Mouse (Mus musculus) kidney, adult 11 months (tissue): Measurements from ENCODE around the gene Dnah3.

Source experiments
- DNase-seq: peaks from one replicate; pipeline ENCODE4 v3.0.0; 2022

Dnah3 gene

DNA sequence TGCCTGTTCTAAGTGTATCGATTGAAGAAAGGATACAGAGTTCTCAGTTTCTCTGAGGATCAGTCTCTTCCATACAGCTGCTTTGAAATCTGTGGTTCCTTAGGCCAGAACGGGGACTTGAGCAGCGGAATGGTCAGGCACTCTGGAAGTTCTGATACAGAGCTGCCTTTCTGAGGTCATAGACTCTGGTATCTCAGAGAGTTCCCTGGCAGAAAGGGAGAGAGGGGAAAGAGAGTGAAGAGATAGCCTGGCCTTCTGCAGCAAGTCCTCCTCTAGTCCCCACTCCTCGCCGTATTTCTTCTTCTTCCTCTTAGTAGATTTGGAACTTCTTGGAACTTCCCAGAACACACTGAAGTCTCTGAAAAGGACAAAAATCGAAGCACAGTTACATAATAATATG is at the start of gene Dnah3:
Gene Dnah3, minus strand, starts transcription at position 101 of the 400 bp plus-strand sequence.
- no peak for DNase-seq

DNA sequence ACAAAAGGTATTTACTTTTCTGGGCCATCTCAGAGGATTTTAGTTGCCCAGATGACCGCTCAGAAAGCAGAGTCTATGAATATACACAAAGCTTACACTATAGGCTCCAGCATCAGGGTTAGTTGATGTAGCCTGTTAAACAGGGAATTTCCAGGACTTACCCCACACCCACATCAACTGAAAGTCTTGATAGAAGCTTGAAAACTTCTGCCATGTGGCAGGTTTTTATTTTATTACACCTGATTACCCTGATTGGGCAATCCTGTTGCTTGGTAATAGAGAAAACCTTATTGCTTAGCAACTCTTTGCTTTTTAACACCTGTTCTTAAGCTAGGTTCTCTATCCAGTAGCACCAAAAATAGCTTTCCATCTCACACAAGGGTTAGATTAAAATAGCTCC is 47.7 kb upstream of the Dnah3 start:
- no peak for DNase-seq

- DNase-seq = no peak
Measured at GRCm38 (mm10) chr7:120128951-120129350, 33.9 kb upstream of the Dnah3 start.

DNA sequence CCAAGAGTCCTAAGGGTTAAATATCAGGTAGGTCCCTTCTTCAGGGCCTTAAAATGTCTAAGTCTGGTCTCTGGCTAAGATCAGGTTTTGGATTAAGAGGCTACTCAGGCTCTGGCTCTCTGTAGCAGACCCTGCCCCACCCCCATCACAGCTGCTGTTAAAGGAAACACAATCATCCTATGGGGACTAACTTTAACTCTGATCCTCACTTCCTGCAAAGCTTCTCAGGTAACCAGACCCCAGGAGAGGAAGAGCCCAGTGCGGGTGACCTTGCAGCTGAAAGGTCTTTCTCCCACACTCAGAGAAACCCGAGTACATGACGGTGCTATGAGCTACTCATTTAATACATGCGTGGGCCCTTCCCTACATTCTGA is 32.6 kb upstream of the Dnah3 start:
- DNase-seq = no peak

DNA sequence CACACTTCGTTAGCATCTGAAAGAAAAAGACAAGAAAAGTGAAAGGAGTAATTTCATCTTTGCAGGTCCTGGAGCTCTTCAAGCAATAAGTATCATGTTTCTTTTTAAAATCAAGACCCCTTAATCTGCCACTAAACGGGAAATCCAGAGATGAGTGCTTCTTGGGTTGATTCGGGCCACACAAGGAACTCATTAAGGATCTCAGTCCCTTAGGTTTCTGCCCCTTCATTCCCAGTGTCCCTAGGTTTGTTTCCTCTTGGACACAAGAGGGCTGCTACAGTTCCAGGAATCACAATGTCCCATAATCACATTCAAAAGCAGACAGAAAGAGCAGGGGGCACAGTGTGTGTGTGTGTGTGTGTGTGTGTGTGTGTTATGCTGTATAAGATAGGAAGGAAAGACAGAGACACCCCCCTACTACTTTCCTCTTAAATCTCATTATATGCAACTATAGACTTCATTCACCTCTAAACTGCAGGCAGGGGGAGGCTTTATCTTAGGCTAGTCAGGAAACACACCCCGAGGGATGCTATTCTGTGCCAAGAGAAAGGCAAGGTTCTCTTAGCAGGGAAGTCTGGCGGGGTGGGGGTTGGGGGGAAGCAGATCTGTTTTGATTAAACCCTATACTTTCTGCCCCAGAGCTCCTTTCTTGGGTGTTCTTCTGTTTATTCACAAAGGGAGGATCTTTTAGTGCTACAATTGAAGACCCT is 32.1 kb upstream of the Dnah3 start:
- no peak for DNase-seq

GRCm38 (mm10) chr7:120124844-120125243 is 29.8 kb upstream of the Dnah3 start:
- DNase-seq = peak; percentile 59

- no peak for DNase-seq
Measured at GRCm38 (mm10) chr7:120123776-120124175, 28.7 kb upstream of the Dnah3 start.

- DNase-seq = no peak
Measured at GRCm38 (mm10) chr7:120117529-120117928, 22.4 kb upstream of the Dnah3 start.

- DNase-seq = no peak
Measured at GRCm38 (mm10) chr7:120116976-120117375, 21.9 kb upstream of the Dnah3 start.

GRCm38 (mm10) chr7:120109676-120110075 is 14.6 kb upstream of the Dnah3 start:
- no peak for DNase-seq

DNA sequence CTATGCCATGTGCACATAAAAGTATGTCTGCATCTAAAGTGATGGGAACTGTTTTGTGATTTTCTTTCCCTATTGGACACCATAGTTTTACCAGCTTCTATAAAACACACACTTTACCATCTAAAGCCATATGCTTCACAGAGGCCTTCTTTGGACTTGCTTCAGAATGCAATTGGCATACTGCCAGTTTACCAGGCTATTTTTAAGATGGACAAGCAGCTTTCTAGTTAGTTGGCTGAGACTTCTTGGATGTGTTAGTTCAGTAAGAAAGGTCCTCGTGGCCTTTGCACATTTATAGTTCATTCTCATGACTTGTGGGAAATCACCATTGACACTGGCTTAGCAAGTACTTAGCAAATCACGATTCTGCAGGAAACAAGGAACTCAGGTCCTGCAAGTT is 11.3 kb upstream of the Dnah3 start:
- no peak for DNase-seq

- DNase-seq = no peak
Measured at GRCm38 (mm10) chr7:120104975-120105374, 9.9 kb upstream of the Dnah3 start.

GRCm38 (mm10) chr7:120103019-120103567 is 8.0 kb upstream of the Dnah3 start:
- peak; percentile 43 for DNase-seq

- DNase-seq = peak; percentile 89
Measured at GRCm38 (mm10) chr7:120102164-120102972, 7.3 kb upstream of the Dnah3 start, which contains the start of gene Tmem159. Gene Tmem159 (plus strand): TSS chr7:120102353.

DNA sequence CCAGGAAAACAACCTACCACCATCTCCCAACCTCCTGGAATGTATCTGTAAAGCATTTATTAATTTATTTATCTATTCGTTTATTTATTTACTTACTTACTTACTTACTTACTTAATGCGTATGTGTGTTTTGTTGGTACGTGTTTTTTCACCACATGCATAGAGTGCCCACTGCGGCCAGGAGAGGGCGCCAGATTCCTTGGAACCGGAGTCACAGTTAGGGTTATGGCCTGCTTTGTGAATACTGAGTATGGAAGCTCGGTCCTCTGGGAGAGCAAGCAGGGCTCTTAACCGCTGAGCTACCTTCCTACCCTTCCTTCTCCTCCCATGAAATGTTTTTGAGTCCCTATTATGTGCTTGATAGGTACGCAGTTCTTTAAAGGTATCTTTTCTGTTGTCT is 3.3 kb upstream of the Dnah3 start:
- DNase-seq = peak; percentile 76

- peak; percentile 46 for DNase-seq
Measured at GRCm38 (mm10) chr7:120097845-120098244, 2.8 kb upstream of the Dnah3 start.

DNA sequence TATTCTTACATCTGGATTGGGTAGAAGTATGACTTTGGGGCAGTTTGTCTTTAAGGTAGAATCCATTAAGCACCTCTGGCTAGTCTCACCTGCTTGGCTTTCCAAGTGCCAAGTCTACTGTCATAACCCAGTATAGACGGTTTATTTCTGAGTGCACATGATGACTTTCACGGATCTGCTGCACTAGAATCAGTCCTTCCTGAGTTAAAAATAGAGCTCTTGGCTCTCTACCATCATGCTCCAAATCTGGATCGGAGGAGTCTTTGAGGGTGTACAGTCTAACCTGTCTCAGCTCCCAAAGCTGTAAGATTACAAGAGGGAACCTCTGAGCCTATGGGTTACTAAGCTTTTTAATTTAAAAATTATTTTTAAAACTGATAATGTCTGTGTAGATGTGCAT is 864 bp downstream of the Dnah3 start:
- DNase-seq = no peak

- no peak for DNase-seq
Measured at GRCm38 (mm10) chr7:120093033-120093432, 2.0 kb downstream of the Dnah3 start.

DNA sequence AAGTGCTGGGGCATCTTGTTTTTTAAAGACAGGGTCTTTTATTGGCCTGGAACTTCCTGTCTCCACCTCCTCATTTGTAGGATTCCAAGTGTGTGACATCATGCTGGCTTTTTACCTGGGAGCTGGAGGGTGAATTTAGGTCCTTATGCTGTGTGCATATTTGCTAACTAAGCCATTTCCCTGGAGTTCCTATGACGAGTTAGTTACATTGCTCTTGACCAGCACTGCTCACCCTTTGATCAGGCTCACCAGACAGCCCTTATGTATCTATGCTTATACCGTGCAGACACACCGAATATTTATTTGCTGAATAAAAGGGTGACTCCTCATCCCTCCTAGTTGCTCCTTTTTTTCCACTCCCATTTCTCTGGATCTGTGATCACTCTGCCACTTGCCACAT is 14.9 kb downstream of the Dnah3 start:
- DNase-seq = no peak

DNA sequence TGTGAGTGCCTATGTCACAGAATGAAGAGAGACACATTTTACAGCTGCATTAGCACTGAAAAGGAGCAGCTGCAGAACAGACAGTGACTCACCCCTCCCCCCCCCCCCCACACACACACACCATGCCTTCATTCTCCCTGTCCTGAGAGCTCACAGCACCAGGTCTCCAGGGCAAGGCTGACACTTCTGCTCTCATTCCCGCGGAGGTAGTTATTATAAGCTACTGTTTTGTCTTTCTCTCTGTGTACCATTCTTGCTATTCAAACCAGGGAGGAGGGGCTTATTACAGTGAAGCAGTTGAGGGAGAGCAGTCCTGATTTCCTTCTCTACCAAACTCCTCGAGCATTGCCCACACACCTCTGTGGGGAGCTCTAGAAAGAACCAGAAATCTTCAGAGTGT is 25.9 kb downstream of the Dnah3 start:
- no peak for DNase-seq

GRCm38 (mm10) chr7:120068114-120068513 is 27.0 kb downstream of the Dnah3 start:
- no peak for DNase-seq

GRCm38 (mm10) chr7:120064045-120064444 is 31.0 kb downstream of the Dnah3 start:
- no peak for DNase-seq

DNA sequence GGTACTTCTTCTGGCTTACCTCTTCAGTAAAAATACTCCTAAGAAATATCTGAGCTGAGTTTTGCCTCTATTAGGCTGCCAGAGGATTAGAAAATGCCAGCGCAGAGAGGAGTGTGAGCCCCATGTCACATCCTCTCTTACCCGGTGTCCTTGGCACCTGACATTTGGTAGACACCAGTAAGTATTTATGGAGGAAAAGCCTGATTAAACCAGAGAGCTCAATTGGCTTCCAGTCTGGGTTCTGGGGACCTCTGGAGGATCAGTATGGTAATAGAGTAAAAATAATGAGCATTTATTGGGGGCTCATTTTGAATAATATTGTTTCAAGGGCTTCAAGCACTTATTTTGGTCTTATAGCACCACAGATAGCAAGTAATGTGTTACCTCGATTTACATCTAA is 39.6 kb downstream of the Dnah3 start:
- DNase-seq = no peak

GRCm38 (mm10) chr7:120054016-120054415 is 41.1 kb downstream of the Dnah3 start:
- DNase-seq = no peak
